Mouse (Mus musculus): ENCODE measurements at regions not wholly inside any gene's neighbourhood (a gene's known extent, or its start where the extent isn't known, plus 50 kb on each side); places are given as distances from the start of the nearest gene placed in this dataset.

DNA sequence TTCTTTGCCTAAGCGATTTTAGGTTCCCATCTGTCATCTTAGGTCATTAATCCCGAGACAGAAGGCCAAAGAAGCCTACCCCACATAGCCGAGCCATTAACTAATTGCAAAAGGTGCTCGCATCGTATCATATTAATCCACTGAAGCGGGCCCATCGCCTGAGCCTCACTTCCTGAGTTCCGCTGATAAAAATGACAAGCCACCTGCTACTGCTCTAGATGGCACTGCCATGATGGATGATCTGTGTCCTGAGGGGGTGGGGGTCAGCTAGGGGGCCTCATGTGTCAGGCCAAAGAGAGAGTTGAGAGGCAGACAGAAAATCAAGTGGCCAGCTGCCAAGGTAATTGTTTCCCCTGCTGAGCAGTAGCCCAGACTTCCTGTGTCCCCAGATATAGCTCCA, 248.7 kb downstream of the H2al1j start:
- Histone ChIP-seq H3K4me2 (no peak overlapping the region), H3K9ac (no peak overlapping the region), H3K4me1 (no peaks in the 10 kb centered on the region), H3K9me3 (no peaks in the 10 kb centered on the region), H3K4me3 (replicated peaks) (no peak overlapping the region), H3K27me3 (replicated peaks) (no peaks in the 10 kb centered on the region), H3K36me3 (no peaks in the 10 kb centered on the region), H3K27ac (no peak overlapping the region)
- 52% methylated on average over 8 of the region's 8 CpGs for WGBS
- ATAC-seq (ENCODE audit: insufficient read depth, low FRiP score, low read depth), result no peak

DNA sequence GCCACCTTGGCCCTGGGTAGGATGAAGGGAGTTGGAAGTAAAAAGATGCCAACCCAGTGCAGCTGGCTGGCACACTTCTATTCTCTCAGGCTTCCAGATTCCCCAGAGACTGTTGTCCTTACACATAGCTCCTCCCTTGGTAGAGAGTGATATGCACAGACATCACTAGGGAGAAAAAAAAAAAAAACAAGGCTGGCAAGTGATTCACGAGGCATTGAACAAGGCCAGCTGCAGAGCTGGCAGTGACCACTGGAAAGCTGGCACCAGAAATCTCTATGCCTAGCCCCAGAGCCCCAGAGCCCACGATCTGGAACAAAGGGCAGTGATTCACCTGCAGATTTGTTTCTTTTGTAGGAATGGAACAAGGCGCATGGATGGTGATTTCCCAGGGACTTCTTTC, 249.7 kb downstream of the H2al1j start:
- no peak for ATAC-seq (ENCODE audit: insufficient read depth, low FRiP score, low read depth)
- whole genome bisulfite sequencing, result 78% methylated on average over 3 of the region's 3 CpGs
- H3K9me3 ChIP-seq, result no peaks in the 10 kb centered on the region
- H3K4me2 ChIP-seq, result no peak overlapping the region
- no peaks in the 10 kb centered on the region for H3K27me3 ChIP-seq (replicated peaks)
- H3K9ac ChIP-seq, result no peak overlapping the region
- no peaks in the 10 kb centered on the region for H3K36me3 ChIP-seq
- no peaks in the 10 kb centered on the region for H3K4me1 ChIP-seq
- H3K27ac ChIP-seq, result no peak overlapping the region
- no peak overlapping the region for H3K4me3 ChIP-seq (replicated peaks)

- no peak overlapping the region for H3K27ac ChIP-seq
- no peaks in the 10 kb centered on the region for H3K27me3 ChIP-seq (replicated peaks)
- no peaks in the 10 kb centered on the region for H3K36me3 ChIP-seq
- H3K4me2 ChIP-seq, result no peak overlapping the region
- H3K4me1 ChIP-seq, result no peaks in the 10 kb centered on the region
- H3K4me3 ChIP-seq (replicated peaks), result no peak overlapping the region
- no peak overlapping the region for H3K9ac ChIP-seq
- 71% methylated on average over 5 of the region's 5 CpGs for WGBS
- no peaks in the 10 kb centered on the region for H3K9me3 ChIP-seq
- no peak for ATAC-seq (ENCODE audit: insufficient read depth, low FRiP score, low read depth)
Measured at GRCm38 (mm10) chrX:11585353-11585752, 257.7 kb downstream of the H2al1j start.

- H3K4me3 ChIP-seq (replicated peaks), result no peak overlapping the region
- H3K27me3 ChIP-seq (replicated peaks), result 0 out of 2 replicates have a peak, but pooled peaks cover 4% of the 10 kb centered on the region
- H3K9me3 ChIP-seq, result no peaks in the 10 kb centered on the region
- H3K4me1 ChIP-seq, result peaks cover 5% of the 10 kb centered on the region; the same call in 1 of the 2 replicates
- no peak overlapping the region for H3K27ac ChIP-seq
- H3K36me3 ChIP-seq, result no peaks in the 10 kb centered on the region
- H3K9ac ChIP-seq, result no peak overlapping the region
- 35% methylated on average over 10 of the region's 10 CpGs for WGBS
- H3K4me2 ChIP-seq, result no peak overlapping the region
- ATAC-seq (ENCODE audit: insufficient read depth, low FRiP score, low read depth), result no peak
Measured at GRCm38 (mm10) chrX:11591391-11592187, 264.0 kb downstream of the H2al1j start.

DNA sequence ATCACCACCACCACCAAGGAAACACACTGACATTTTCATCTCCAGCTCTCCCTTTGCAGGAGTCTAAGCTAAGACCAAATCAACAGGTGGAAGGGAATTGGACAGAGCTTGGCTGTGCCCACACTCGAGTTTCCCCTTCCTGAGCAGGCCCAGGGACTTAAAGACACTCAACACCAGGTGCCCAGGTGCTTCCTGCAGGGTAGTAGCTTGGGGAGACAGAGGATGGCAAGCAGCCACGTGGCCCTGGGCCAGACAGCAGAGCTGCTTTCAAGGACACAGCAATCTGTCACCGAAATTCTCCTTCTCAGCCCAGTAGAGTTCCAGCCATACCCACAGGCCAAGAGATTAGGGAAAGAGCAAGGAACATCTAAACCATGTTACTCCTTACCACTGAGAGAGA, 266.9 kb downstream of the H2al1j start:
- H3K4me2 ChIP-seq, result no peak overlapping the region
- no peaks in the 10 kb centered on the region for H3K9me3 ChIP-seq
- H3K27me3 ChIP-seq (replicated peaks), result 0 out of 2 replicates have a peak, but pooled peaks cover 4% of the 10 kb centered on the region
- ATAC-seq (ENCODE audit: insufficient read depth, low FRiP score, low read depth), result no peak
- WGBS, result 47% methylated on average over 3 of the region's 3 CpGs
- no peak overlapping the region for H3K27ac ChIP-seq
- H3K9ac ChIP-seq, result no peak overlapping the region
- no peak overlapping the region for H3K4me3 ChIP-seq (replicated peaks)
- peaks cover 5% of the 10 kb centered on the region; the same call in 1 of the 2 replicates for H3K4me1 ChIP-seq
- H3K36me3 ChIP-seq, result no peaks in the 10 kb centered on the region

- WGBS, result 64% methylated on average over 7 of the region's 7 CpGs
- no peaks in the 10 kb centered on the region for H3K9me3 ChIP-seq
- ATAC-seq (ENCODE audit: insufficient read depth, low FRiP score, low read depth), result no peak
Measured at GRCm38 (mm10) chrX:11597548-11597947, 269.9 kb downstream of the H2al1j start.

GRCm38 (mm10) chrX:11614237-11614636, 286.6 kb downstream of the H2al1j start:
- no peak overlapping the region; the same call in 1 of the 2 replicates for H3K4me2 ChIP-seq
- H3K9ac ChIP-seq, result no peak overlapping the region
- no peaks in the 10 kb centered on the region for H3K36me3 ChIP-seq
- 33% methylated on average over 8 of the region's 8 CpGs for WGBS
- H3K27me3 ChIP-seq (replicated peaks), result no peaks in the 10 kb centered on the region
- no peak overlapping the region; the same call in 1 of the 2 replicates for H3K27ac ChIP-seq
- ATAC-seq (ENCODE audit: insufficient read depth, low FRiP score, low read depth), result no peak; the same call in 1 of the 2 replicates
- no peaks in the 10 kb centered on the region for H3K4me1 ChIP-seq
- H3K4me3 ChIP-seq (replicated peaks), result no peak overlapping the region
- no peaks in the 10 kb centered on the region for H3K9me3 ChIP-seq

More at GRCm38 (mm10) chrX:11597548-11597947, 269.9 kb downstream of the H2al1j start:
- no peak overlapping the region for H3K27ac ChIP-seq
- no peak overlapping the region for H3K4me2 ChIP-seq
- no peaks in the 10 kb centered on the region for H3K4me1 ChIP-seq
- no peaks in the 10 kb centered on the region for H3K36me3 ChIP-seq
- 0 out of 2 replicates have a peak, but pooled peaks cover 4% of the 10 kb centered on the region for H3K27me3 ChIP-seq (replicated peaks)
- no peak overlapping the region for H3K4me3 ChIP-seq (replicated peaks)
- no peak overlapping the region for H3K9ac ChIP-seq

DNA sequence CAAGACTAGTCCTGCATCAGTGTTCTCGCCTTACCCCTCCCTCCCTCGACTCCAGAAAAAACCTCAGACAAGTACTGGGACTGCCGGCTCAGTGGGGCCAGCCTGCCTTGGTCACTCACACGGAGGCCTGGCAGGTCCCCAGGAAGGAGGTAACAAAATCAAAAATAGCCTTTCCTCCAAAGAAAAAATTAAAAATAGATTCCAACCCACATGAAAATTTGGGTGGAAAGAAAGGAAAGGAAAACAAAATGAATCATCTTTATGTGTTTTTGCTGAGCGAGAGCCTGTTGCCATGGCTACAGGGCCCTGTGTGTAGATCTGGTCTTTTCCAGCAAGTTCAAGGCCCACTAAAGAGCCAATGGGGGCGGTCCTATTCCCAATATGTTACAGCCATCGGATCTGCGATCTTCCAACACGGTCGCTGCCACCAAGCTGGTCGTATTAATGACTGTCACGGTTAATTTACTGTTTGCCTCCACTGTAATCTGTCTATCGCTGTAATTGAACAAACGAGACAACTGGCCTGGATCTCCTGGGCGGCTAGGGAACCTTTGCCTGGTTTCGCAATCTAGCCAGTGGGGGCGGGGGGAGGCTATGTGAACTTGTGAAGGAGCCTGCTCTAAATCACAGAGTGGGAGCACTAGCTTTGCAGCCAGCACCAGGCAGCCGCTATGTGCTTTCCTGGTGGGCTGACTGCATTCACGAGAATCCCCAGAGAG, 293.6 kb downstream of the H2al1j start:
- 38% methylated on average over 19 of the region's 19 CpGs for WGBS
- Histone ChIP-seq H3K9ac (no peak overlapping the region), H3K4me1 (no peaks in the 10 kb centered on the region), H3K27ac (no peak overlapping the region), H3K4me3 (replicated peaks) (no peak overlapping the region), H3K27me3 (replicated peaks) (no peaks in the 10 kb centered on the region), H3K36me3 (no peaks in the 10 kb centered on the region), H3K9me3 (no peaks in the 10 kb centered on the region), H3K4me2 (no peak overlapping the region)
- ATAC-seq (ENCODE audit: insufficient read depth, low FRiP score, low read depth), result no peak

GRCm38 (mm10) chrX:11626274-11626878, 298.8 kb downstream of the H2al1j start:
- 47% methylated on average over 10 of the region's 10 CpGs for WGBS
- no peak overlapping the region for H3K27ac ChIP-seq
- no peak overlapping the region for H3K4me3 ChIP-seq (replicated peaks)
- no peaks in the 10 kb centered on the region for H3K36me3 ChIP-seq
- no peak overlapping the region for H3K4me2 ChIP-seq
- H3K9me3 ChIP-seq, result no peaks in the 10 kb centered on the region
- no peaks in the 10 kb centered on the region for H3K27me3 ChIP-seq (replicated peaks)
- ATAC-seq (ENCODE audit: insufficient read depth, low FRiP score, low read depth), result no peak
- H3K4me1 ChIP-seq, result no peaks in the 10 kb centered on the region
- no peak overlapping the region for H3K9ac ChIP-seq

GRCm38 (mm10) chrX:11629362-11629761, 301.7 kb downstream of the H2al1j start:
- H3K4me3 ChIP-seq (replicated peaks), result no peak overlapping the region
- no peaks in the 10 kb centered on the region for H3K9me3 ChIP-seq
- no peak overlapping the region for H3K4me2 ChIP-seq
- no peak for ATAC-seq (ENCODE audit: insufficient read depth, low FRiP score, low read depth)
- no peak overlapping the region for H3K9ac ChIP-seq
- H3K36me3 ChIP-seq, result no peaks in the 10 kb centered on the region
- WGBS, result 74% methylated on average over 2 of the region's 2 CpGs
- H3K4me1 ChIP-seq, result no peaks in the 10 kb centered on the region
- H3K27me3 ChIP-seq (replicated peaks), result no peaks in the 10 kb centered on the region
- no peak overlapping the region for H3K27ac ChIP-seq

DNA sequence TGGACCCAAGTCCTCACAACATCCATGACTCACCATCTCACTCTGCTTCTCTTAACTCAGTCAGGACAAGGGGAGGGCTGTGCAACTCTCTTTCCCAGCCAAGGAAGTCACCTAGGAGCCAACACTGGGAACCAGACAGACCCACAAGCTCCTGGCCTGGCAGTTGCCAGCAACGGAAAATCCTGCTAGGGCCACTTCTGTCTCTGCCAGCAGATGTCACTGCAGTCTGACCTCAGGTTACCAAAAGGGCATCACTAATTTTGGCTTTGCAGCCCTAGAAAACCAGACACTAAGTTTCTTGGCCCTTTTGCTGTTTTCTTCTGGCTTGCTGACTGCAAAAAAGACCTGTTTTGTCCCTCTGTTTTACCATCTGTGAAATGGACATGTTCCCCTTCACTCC, 302.3 kb downstream of the H2al1j start:
- Histone ChIP-seq H3K4me2 (no peak overlapping the region), H3K27ac (no peak overlapping the region), H3K4me1 (no peaks in the 10 kb centered on the region), H3K36me3 (no peaks in the 10 kb centered on the region), H3K9ac (no peak overlapping the region), H3K4me3 (replicated peaks) (no peak overlapping the region), H3K9me3 (no peaks in the 10 kb centered on the region), H3K27me3 (replicated peaks) (no peaks in the 10 kb centered on the region)
- WGBS, result 31% methylated on average over 1 of the region's 1 CpGs
- no peak for ATAC-seq (ENCODE audit: insufficient read depth, low FRiP score, low read depth)
